Mouse (Mus musculus): ENCODE results near the gene Bean1. TPM values are rescaled to one million over a fixed set of nuclear protein-coding genes. Genes with fewer than 3 reads are reported as not detected.
"Not testable (repeated sequence)": the region's sequence is repeated elsewhere in the genome, so short reads cannot be mapped to it uniquely, and the experiment has no call there.

Gene Bean1
- total RNA-seq, 1 experiment from 2014 or later = 7.1 TPM

GRCm38 (mm10) chr8:104246621-104247020, 76.4 kb downstream of the Bean1 start:
- DNase-seq = no peak

GRCm38 (mm10) chr8:104247054-104247907, 77.0 kb downstream of the Bean1 start:
- peak; percentile 54 for DNase-seq

DNA sequence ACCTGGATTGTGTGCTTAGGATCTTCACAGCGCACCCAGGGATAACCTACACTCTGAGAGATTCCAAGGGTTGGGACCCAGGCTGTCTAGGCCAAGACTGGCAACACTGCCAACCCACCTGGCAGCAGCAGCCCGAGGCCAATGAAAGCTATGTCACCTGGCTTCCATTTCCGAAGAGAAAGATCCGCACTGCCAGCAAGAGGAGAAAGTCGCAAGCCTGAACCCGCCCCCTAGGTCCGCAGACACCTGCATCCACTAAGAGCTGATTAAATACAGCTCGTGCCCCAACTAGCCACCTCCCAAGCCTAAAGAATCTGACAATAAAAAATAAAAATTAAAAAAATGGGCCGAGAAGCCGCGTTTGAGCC, 77.7 kb downstream of the Bean1 start:
- DNase-seq = peak; percentile 32

DNA sequence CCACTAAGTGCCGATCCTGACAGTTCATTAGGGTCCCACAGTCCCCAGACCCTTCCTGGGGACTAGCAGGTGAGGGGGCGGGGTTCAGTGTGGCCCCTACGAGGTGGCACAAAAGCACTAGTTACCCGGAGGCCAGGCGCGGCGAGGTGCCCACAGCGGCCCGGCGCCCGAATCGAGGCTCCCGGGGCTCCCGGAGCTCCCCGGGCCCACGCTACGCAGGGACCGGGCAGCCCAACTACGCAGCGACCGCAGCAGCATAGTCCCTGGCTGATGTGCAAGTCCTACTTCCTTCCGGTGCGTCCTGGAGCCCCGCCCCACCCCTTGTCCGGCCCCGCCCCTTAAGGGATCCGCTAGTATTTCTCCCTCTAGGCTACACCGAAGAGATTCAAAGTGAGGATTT, 78.0 kb downstream of the Bean1 start, which contains the start of gene Tk2:
Gene Tk2 (minus strand): TSS at position 283 of the 400 bp plus-strand sequence.
- peak; percentile 91 for DNase-seq

GRCm38 (mm10) chr8:104249442-104249996, 79.3 kb downstream of the Bean1 start:
- no peak for DNase-seq

GRCm38 (mm10) chr8:104250439-104251367, 80.5 kb downstream of the Bean1 start, which contains the start of gene Cklf:
Gene Cklf (plus strand): TSS chr8:104250861.
- DNase-seq = peak; percentile 92

DNA sequence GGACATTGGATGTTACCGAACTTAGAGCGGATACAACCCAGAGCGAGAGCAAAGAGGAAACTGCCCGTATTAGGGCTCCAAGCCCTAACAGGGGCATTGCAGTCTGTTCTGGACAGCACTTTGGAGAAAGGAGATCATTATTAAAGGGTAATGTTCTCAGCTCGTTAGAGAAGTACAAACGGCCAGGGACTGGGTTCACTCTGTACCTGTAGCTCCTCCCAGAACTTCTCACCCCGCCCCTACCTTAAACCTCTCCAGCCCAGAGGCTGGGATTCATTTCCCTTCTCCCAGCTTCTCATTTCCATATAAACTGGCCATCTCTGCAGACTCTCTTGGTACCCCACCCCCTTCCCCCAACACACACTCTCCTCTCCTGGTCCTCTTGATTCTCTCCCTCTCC, 81.2 kb downstream of the Bean1 start:
- DNase-seq = no peak

DNA sequence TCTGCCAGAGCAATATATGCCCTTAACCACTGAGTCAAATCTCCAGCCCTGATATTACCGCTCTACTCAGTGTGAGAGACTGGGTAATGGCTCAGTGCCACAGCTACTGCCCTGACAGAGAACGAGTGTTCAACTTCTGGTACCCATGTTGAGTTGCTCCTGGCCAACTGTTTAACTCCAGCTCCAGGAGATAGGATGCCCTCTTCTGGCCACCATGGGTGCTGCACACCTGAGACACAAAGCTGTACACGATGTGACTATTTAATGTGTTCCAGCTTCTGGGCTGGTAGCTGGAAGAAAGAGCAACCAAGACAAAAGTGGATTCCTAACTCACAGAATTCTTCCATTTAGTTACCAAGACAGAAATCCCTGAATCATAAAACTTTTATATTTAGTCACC, 82.8 kb downstream of the Bean1 start:
- DNase-seq = peak; percentile 60

GRCm38 (mm10) chr8:104261802-104262201, 91.6 kb downstream of the Bean1 start:
- not testable (repeated sequence) for DNase-seq

DNA sequence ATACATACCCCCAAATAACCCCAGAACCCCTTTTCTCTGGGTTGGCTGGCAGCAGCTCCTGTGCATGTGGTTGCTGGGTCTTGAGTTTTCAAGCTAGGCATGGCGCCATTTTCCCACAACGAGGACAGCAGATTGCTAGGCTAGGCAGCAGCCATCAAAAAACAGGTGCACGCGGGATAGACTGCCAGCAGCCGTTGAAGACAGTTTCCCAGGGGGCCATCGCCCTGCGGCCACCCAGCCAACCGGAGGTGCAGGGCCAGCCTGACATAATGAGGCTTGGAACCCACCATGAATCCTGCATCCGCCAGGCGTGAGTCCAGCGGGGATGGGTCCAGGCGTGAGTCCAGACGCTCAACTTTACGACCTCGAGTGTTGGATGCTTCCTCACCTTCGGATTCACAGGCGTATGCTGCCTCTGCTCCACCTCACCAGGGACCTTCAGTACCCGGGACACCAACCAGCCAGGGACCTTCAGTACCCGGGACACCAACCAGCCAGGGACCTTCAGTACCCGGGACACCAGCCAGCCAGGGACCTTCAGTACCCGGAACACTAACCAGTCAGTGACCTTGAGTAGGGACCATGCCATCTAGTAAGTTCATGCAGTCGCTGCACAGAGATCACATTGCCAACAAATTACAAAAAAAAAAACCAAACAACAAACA, 94.2 kb downstream of the Bean1 start:
- DNase-seq = peak; percentile 40

DNA sequence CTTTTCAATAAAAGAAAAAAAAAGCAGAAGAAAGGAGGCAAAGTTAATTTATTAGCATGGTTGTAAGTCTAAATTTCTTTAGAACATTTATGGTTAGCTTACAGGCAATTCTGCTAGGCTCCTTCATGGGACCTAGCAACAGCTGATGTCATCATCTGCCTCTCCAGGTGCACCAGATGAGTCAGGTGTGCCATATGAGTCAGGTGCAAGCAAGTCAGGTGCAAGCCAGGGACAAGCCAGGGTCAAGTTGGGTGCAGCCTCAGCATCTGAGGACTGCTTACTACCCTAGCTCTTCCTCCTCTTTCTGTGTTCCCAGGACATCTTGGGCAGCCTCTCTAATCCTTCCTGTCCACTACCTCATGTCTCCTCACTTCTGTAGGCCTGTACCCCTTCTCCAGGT, 98.1 kb downstream of the Bean1 start:
- no peak for DNase-seq

Other genes with a start within 250 kb of the Bean1 start
- 137 and 152 TPM in 2 replicates for gene Cdh5, start 68.8 kb upstream of the Bean1 start, total RNA-seq (2021)
- 41.9 and 49.5 TPM in 2 replicates for gene Tk2, start 78.1 kb downstream of the Bean1 start, total RNA-seq (2021)
- gene Cklf, start 80.4 kb downstream of the Bean1 start, total RNA-seq (2021) = 63.6 and 75.7 TPM in 2 replicates
- gene Cmtm2a, start 122.7 kb downstream of the Bean1 start, total RNA-seq (2021) = 0.33 TPM in 1 of 2 replicates, not detected in the other
- not detected in 2 replicates for gene Gm45711, start 139.6 kb downstream of the Bean1 start, total RNA-seq (2021)
- not detected in 2 replicates for gene Cmtm1, start 139.7 kb downstream of the Bean1 start, total RNA-seq (2021)
- gene Gm11020, start 151.1 kb downstream of the Bean1 start, total RNA-seq (2021) = not detected in 2 replicates
- not detected in 2 replicates for gene Cmtm2b, start 151.8 kb downstream of the Bean1 start, total RNA-seq (2021)
- gene Cmtm3, start 169.0 kb downstream of the Bean1 start, total RNA-seq (2021) = 61.1 and 67.9 TPM in 2 replicates
- gene Cmtm4, start 225.4 kb downstream of the Bean1 start, total RNA-seq (2021) = 36.8 and 40.9 TPM in 2 replicates

Measured in adrenal gland, postnatal 14 days (tissue).